Mouse (Mus musculus) hindlimb bud, embryonic 11.5 days (tissue): ENCODE measurements around the gene Lctl.

Experiments
- DNase-seq: peaks from one replicate; pipeline ENCODE4 v3.0.0-alpha.2; 2012; ENCODE audit warnings: low read depth, low spot score; ENCODE audit errors: extremely low spot score

Lctl gene

GRCm38 (mm10) chr9:64184166-64184840 is 67.4 kb downstream of the Lctl start:
- DNase-seq: no peak
